Mouse (Mus musculus) adrenal gland, adult 8-10 months (tissue): ENCODE measurements around the gene Slco6c1. TPM values are rescaled to one million over a fixed set of nuclear protein-coding genes. Genes with fewer than 3 reads are reported as not detected.

Experiments
- DNase-seq: peaks from one replicate; pipeline ENCODE4 v3.0.0; 2022
- total RNA-seq, 4 experiments: library from RNA; stranded (reverse); gene quantifications; 2 replicates each; pipeline ENCODE4 v1.2.4; 2022

Gene Slco6c1
- not detected for total RNA-seq

GRCm38 (mm10) chr1:97128201-97128600, at the start of gene Slco6c1:
Gene Slco6c1 (minus strand): TSS chr1:97128301.
- DNase-seq, result no peak

DNA sequence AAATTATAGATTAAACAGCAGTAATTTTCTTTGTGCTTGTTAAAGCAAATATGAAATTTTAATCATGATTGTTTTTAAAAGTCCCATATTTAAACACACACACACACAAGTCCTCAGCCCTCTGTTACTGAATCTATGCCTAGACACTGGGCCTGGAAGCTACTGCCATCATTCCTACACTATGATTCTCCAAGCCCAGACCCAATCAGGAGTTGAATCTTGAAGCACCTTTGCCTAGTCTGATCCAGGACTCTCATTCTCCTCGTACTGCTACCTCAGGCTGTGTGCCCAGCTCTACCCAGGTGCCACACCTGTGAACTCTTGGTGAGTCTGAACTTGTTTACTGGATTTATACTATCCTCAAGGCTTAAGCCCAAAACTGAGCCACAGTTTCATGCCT, 89.1 kb downstream of the Slco6c1 start:
- DNase-seq, result no peak

DNA sequence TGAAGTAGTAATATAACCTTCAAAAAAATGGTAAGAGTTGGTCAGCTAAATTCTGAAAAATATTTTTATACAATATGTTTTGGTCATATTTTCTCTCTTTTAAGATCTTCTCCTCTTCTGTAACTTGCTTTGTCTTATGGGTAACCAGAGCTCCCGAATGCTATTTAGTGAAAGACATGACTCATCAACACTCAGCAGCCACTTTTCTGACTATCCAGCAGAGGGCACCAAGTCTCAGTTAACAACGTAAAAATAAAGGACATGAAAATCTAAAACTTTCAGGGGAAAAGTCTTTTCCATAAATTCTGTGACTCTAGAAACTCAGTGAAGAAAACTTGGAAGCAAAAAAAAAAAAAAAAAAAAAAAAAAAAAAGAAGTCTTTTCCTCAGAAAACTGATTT, 89.6 kb downstream of the Slco6c1 start:
- no peak for DNase-seq

DNA sequence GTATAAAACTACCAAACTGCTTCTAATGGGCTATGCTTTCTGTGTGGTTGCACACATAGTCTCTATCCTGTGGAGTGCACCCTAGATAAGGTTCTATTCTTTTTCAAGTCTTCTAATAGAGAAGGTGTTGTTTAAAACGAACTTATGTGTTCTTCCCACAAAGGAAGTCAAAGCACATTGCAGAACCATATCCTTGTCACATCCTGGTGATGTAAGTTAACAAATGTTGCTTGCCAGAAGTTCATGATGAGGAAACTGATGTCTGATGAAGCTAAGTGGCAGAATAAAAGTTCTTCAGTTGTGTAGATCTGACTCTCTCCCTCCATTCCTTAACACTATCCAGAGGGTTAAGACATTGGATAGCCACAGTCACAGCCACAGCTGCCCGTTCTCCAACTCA, 90.1 kb downstream of the Slco6c1 start:
- no peak for DNase-seq

DNA sequence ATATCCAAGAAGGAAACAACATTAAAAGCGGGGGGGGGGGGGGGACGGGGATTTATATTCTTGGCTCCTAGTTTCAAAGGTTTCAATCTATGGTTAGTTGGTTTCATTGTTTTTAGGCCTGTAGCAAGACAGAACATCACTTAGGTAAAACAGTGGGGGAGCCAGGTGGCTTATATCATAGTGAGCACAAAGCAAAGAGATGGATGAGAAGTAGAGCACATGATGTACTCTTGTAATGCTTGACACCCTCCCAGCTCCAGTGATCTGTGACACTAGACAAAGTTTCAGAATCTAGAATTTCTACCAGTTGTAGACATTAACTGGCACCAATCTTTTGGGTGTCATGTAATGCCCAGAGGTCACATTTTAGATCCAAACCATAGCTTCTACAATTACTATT, 106.7 kb downstream of the Slco6c1 start:
- DNase-seq, result no peak

DNA sequence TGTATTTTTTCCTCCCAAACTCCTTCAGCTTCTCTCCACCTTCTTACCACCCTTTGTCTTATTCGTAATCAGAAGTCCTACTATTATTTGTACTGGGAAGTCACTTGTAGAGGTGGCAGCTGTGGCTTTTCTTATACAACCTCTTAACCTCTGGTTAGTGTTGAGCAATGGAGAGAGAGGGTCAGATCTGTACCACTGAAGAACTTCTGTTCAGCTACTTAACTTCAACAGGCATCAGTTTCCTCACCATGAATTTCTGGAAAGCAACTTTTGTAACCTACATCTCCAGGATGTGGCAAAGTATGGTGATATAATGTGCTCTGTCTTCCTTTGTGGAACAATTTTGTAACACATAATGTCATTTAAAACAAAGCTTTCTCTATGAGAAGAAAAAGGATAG, 108.7 kb downstream of the Slco6c1 start:
- DNase-seq, result no peak

DNA sequence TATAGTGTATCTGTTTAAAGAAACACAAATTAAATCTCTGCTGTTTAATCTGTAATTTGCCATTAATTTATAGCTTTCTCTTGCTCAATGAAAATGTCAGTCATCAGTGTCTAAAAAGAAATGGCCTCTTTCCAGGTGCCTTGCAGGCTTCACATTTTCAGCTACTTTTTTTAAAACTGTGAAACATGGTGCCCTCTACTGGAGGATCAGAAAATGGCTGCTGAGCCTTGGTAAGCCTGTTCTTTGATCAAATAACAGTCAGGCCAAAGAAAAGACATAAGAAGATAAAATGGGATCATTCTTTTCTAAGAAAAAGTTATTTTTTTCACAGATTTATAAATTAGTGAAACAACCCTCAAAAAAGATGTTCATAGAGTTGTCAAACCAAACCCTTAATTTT, 109.1 kb downstream of the Slco6c1 start:
- no peak for DNase-seq
